Mouse (Mus musculus): ENCODE results near the gene Aplp2. TPM values are rescaled to one million over a fixed set of nuclear protein-coding genes. Genes with fewer than 3 reads are reported as not detected.

Aplp2 gene
- polyA plus RNA-seq, 1 experiment from 2014 or later, result 327 TPM

- peaks cover 12% of the 10 kb centered on the region for H3K4me1 ChIP-seq (replicated peaks)
- ATAC-seq (replicated peaks; ENCODE audit: insufficient number of reproducible peaks, insufficient read depth, low FRiP score, low read depth), result 0 out of 2 replicates have a peak, but pooled peaks have one; percentile 53
- WGBS, result 53% methylated on average over 11 of the region's 11 CpGs
- H3K9ac ChIP-seq, result no peak overlapping the region
- H3K27ac ChIP-seq, result peak overlapping the region; percentile 44; the same call in 1 of the 2 replicates
- no peaks in the 10 kb centered on the region for H3K9me3 ChIP-seq (replicated peaks)
- no peak overlapping the region for H3K4me3 ChIP-seq
- H3K27me3 ChIP-seq, result no peaks in the 10 kb centered on the region
- H3K36me3 ChIP-seq, result no peaks in the 10 kb centered on the region
- H3K4me2 ChIP-seq, result no peak overlapping the region
Observed at GRCm38 (mm10) chr9:31225808-31226207, 14.2 kb upstream of the Aplp2 start.

- Histone ChIP-seq H3K27me3 (no peaks in the 10 kb centered on the region), H3K4me3 (no peak overlapping the region), H3K27ac (no peak overlapping the region), H3K9ac (no peak overlapping the region), H3K9me3 (replicated peaks) (no peaks in the 10 kb centered on the region), H3K4me1 (replicated peaks) (peaks cover 12% of the 10 kb centered on the region), H3K4me2 (no peak overlapping the region), H3K36me3 (no peaks in the 10 kb centered on the region)
- no peak for ATAC-seq (replicated peaks; ENCODE audit: insufficient number of reproducible peaks, insufficient read depth, low FRiP score, low read depth)
- WGBS, result 55% methylated on average over 4 of the region's 4 CpGs
Observed at GRCm38 (mm10) chr9:31223475-31223874, 11.9 kb upstream of the Aplp2 start.

DNA sequence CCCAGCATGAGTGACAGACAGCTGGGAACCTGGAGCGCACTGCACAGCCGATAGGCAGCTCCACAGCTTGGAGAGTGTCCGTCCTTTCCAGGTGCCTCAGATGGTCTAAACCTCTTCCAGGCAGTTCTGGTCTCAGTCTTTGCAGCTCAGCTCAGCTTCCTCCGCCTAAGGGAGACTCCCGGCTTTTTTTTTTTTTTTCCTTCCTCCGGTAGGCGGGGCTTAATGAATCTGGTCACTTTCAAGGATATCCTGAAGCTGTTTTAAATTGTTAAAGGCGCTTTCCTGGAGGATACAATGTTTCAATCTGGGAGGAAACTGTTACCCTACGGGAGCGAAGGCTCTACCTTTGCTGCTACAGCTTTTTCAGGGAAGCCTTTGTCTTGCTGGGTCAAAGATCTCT lies 9.6 kb upstream of the Aplp2 start:
- Histone ChIP-seq H3K4me2 (no peak overlapping the region; the same call in 1 of the 2 replicates), H3K27ac (peak overlapping the region; percentile 74), H3K4me1 (replicated peaks) (peaks cover 9% of the 10 kb centered on the region), H3K4me3 (no peak overlapping the region), H3K9me3 (replicated peaks) (no peaks in the 10 kb centered on the region), H3K27me3 (no peaks in the 10 kb centered on the region), H3K36me3 (no peaks in the 10 kb centered on the region), H3K9ac (no peak overlapping the region)
- WGBS, result 27% methylated on average over 10 of the region's 10 CpGs
- ATAC-seq (replicated peaks; ENCODE audit: insufficient number of reproducible peaks, insufficient read depth, low FRiP score, low read depth), result peak; percentile 60

- ATAC-seq (replicated peaks; ENCODE audit: insufficient number of reproducible peaks, insufficient read depth, low FRiP score, low read depth), result no peak
- WGBS, result 43% methylated on average over 7 of the region's 7 CpGs
Observed at GRCm38 (mm10) chr9:31217631-31218380, 6.2 kb upstream of the Aplp2 start.

DNA sequence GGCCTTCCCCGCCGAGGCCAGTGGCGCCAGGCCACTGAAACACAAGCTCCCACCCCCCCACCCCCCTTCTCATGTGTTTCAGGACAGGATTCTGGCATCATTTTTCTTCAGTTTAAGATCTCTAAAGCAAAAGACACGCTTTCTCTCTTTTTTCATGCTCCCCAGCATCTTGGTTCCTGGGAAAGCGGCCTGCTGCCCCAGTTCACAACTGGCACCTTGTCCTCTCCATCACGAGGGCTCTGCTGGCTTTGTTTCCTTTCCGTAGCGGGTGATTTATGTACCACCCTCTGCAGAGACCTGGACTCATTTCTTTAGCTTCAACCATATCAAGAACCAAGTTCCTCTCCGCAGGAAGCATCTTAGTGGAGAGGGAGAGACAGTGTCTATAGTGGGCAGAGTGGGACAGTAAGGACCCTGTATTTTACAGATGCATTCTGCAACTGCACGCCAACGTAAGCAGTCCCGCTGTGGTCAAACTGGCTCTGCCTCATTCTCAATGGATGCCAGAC lies 939 bp upstream of the Aplp2 start:
- ATAC-seq (replicated peaks; ENCODE audit: insufficient number of reproducible peaks, insufficient read depth, low FRiP score, low read depth), result no peak
- WGBS, result 37% methylated on average over 12 of the region's 12 CpGs
- no peaks in the 10 kb centered on the region for H3K36me3 ChIP-seq
- H3K9ac ChIP-seq, result peak overlapping the region; percentile 69
- H3K9me3 ChIP-seq (replicated peaks), result no peaks in the 10 kb centered on the region
- H3K27ac ChIP-seq, result peak overlapping the region; percentile 86
- peaks cover 20% of the 10 kb centered on the region for H3K4me1 ChIP-seq (replicated peaks)
- peak overlapping the region; percentile 98 for H3K4me3 ChIP-seq
- H3K4me2 ChIP-seq, result peak overlapping the region; percentile 95
- no peaks in the 10 kb centered on the region for H3K27me3 ChIP-seq

More at GRCm38 (mm10) chr9:31217631-31218380, 6.2 kb upstream of the Aplp2 start:
- Histone ChIP-seq H3K4me2 (no peak overlapping the region), H3K36me3 (no peaks in the 10 kb centered on the region), H3K4me3 (no peak overlapping the region), H3K9ac (no peak overlapping the region), H3K27me3 (no peaks in the 10 kb centered on the region), H3K27ac (no peak overlapping the region), H3K9me3 (replicated peaks) (no peaks in the 10 kb centered on the region), H3K4me1 (replicated peaks) (peaks cover 5% of the 10 kb centered on the region)

- no peaks in the 10 kb centered on the region for H3K9me3 ChIP-seq (replicated peaks)
- peaks cover 26% of the 10 kb centered on the region for H3K4me1 ChIP-seq (replicated peaks)
- peak overlapping the region; percentile 85 for H3K4me2 ChIP-seq
- peak overlapping the region; percentile 95 for H3K9ac ChIP-seq
- H3K36me3 ChIP-seq, result no peaks in the 10 kb centered on the region
- under 1% methylated on average over 81 of the region's 93 CpGs for WGBS
- peak overlapping the region; percentile 96 for H3K27ac ChIP-seq
- H3K4me3 ChIP-seq, result peak overlapping the region; percentile 98
- H3K27me3 ChIP-seq, result no peaks in the 10 kb centered on the region
- ATAC-seq (replicated peaks; ENCODE audit: insufficient number of reproducible peaks, insufficient read depth, low FRiP score, low read depth), result peak; percentile 43
Observed at GRCm38 (mm10) chr9:31210749-31211689, 596 bp downstream of the Aplp2 start.

DNA sequence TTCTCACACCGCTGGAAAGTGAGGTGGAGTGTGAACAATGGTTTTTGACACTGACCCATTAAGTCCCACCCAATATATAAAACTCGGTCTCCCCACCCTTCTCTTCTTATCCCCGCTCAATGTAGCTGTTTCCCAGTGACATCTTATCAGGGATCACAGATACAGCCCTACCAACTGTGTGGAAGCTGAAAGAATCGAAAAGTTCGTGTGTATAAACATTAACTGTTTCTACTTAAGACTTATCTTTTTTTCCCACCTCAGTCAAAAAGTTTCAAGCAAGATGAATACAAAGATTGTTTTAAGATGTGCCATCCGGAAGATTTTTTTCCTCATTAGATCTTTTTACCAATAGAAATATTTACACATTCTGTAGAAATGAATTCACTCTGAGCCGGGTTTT lies 1.5 kb downstream of the Aplp2 start:
- WGBS, result 22% methylated on average over 7 of the region's 7 CpGs
- Histone ChIP-seq H3K4me1 (replicated peaks) (peaks cover 32% of the 10 kb centered on the region), H3K4me2 (peak overlapping the region; percentile 85), H3K36me3 (no peaks in the 10 kb centered on the region), H3K9ac (no peak overlapping the region), H3K27ac (no peak overlapping the region), H3K27me3 (no peaks in the 10 kb centered on the region), H3K9me3 (replicated peaks) (no peaks in the 10 kb centered on the region), H3K4me3 (peak overlapping the region; percentile 98)
- no peak for ATAC-seq (replicated peaks; ENCODE audit: insufficient number of reproducible peaks, insufficient read depth, low FRiP score, low read depth)

DNA sequence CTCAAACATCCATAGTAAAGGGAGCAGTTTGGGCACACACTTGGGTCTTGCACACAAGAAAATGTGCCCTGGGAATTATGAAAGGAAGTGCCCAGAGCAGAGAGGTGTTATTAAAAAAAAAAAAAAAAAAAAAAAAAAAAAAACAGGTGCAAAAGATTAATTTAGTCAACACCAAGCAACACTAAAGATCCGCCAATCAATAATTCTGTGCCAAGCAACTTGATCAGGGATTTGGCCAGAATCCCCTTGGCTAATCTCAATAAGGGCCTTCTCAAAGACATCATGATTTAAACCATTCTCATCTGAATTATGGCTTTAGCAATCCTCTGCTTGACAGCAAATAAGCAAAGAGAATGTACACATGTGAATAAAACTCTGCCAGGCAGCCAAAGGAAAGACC lies 2.1 kb downstream of the Aplp2 start:
- Histone ChIP-seq H3K4me1 (replicated peaks) (peaks cover 39% of the 10 kb centered on the region), H3K4me2 (peak overlapping the region; percentile 85), H3K9ac (no peak overlapping the region), H3K4me3 (peak overlapping the region; percentile 18), H3K36me3 (no peaks in the 10 kb centered on the region), H3K9me3 (replicated peaks) (no peaks in the 10 kb centered on the region), H3K27me3 (no peaks in the 10 kb centered on the region), H3K27ac (no peak overlapping the region)
- 88% methylated on average over 1 of the region's 1 CpGs for WGBS
- no peak for ATAC-seq (replicated peaks; ENCODE audit: insufficient number of reproducible peaks, insufficient read depth, low FRiP score, low read depth)

- WGBS, result 59% methylated on average over 3 of the region's 3 CpGs
- Histone ChIP-seq H3K36me3 (no peaks in the 10 kb centered on the region), H3K27me3 (no peaks in the 10 kb centered on the region), H3K4me3 (no peak overlapping the region), H3K9ac (no peak overlapping the region), H3K9me3 (replicated peaks) (no peaks in the 10 kb centered on the region), H3K4me2 (no peak overlapping the region), H3K27ac (no peak overlapping the region), H3K4me1 (replicated peaks) (peaks cover 52% of the 10 kb centered on the region)
- no peak for ATAC-seq (replicated peaks; ENCODE audit: insufficient number of reproducible peaks, insufficient read depth, low FRiP score, low read depth)
Observed at GRCm38 (mm10) chr9:31207732-31208131, 3.9 kb downstream of the Aplp2 start.

DNA sequence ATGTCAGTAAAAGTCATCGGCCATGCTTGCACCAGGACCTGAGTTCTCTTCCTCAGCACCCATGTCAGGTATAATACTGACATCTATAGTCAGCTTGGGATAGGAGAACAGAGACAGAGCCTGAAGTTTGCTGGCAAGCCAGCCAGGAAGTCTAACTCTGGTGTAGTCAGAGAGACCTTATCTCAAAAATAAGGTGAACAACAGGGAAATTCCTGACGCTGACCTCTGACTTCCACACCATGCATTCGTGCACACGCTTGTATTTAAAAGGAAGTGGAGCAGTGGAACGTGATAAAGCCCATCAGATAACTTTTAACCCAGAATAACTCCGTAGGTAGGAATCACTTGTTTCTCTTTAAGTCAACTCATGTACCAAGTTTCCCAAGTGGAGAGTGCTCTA lies 6.9 kb downstream of the Aplp2 start:
- no peak for ATAC-seq (replicated peaks; ENCODE audit: insufficient number of reproducible peaks, insufficient read depth, low FRiP score, low read depth)
- H3K27me3 ChIP-seq, result no peaks in the 10 kb centered on the region
- 19% methylated on average over 6 of the region's 6 CpGs for WGBS
- H3K27ac ChIP-seq, result peak overlapping the region; percentile 61; the same call in 1 of the 2 replicates
- no peak overlapping the region for H3K9ac ChIP-seq
- no peak overlapping the region for H3K4me2 ChIP-seq
- H3K9me3 ChIP-seq (replicated peaks), result no peaks in the 10 kb centered on the region
- H3K4me3 ChIP-seq, result no peak overlapping the region
- no peaks in the 10 kb centered on the region for H3K36me3 ChIP-seq
- peaks cover 48% of the 10 kb centered on the region for H3K4me1 ChIP-seq (replicated peaks)

GRCm38 (mm10) chr9:31203571-31204210 lies 7.9 kb downstream of the Aplp2 start:
- H3K9me3 ChIP-seq (replicated peaks), result no peaks in the 10 kb centered on the region
- 75% methylated on average over 16 of the region's 16 CpGs for WGBS
- peaks cover 45% of the 10 kb centered on the region for H3K4me1 ChIP-seq (replicated peaks)
- H3K4me3 ChIP-seq, result no peak overlapping the region
- peak overlapping the region; percentile 30; the same call in 1 of the 2 replicates for H3K27ac ChIP-seq
- H3K4me2 ChIP-seq, result no peak overlapping the region
- no peaks in the 10 kb centered on the region for H3K27me3 ChIP-seq
- no peaks in the 10 kb centered on the region for H3K36me3 ChIP-seq
- ATAC-seq (replicated peaks; ENCODE audit: insufficient number of reproducible peaks, insufficient read depth, low FRiP score, low read depth), result peak; percentile 53; the same call in 1 of the 2 replicates
- no peak overlapping the region for H3K9ac ChIP-seq

Measured in heart, embryonic 15.5 days (tissue).